18 mouse cellular contexts compared by ENCODE assay signal in genomic region chr2:125480057-125480456, GRCm38 (mm10). TPM values are rescaled to one million over a fixed set of nuclear protein-coding genes. Genes with fewer than 3 reads are reported as not detected.
DNase-seq lines count a peak whose midpoint lies in the region; ATAC-seq lines count a peak whose summit lies in the region.
"Had no signal": no experiment of that assay in that cellular context is flagged by ENCODE, and none has a peak within 500 bp of the region (broad histone marks: within the 10 kb centered on the region; RNA-seq: fewer than 3 reads in every experiment).

No protein-coding gene starts in this region.

- H3K36me3 ChIP-seq in kidney, embryonic 14.5 days (ENCODE audit: control insufficient read depth, insufficient read depth, low read length) = no peaks in the 10 kb centered on the region; the same call in 1 of the 2 replicates
- H3K36me3 ChIP-seq in intestine, embryonic 16.5 days (ENCODE audit: control insufficient read depth, insufficient read depth, low read length) = no peaks in the 10 kb centered on the region
- H3K36me3 ChIP-seq in lung, embryonic 16.5 days (ENCODE audit: control insufficient read depth, insufficient read depth, low read length) = no peaks in the 10 kb centered on the region
- H3K36me3 ChIP-seq in stomach, embryonic 16.5 days (ENCODE audit: control insufficient read depth, insufficient read depth, low read length) = no peaks in the 10 kb centered on the region
- no peaks in the 10 kb centered on the region for H3K36me3 ChIP-seq in midbrain, embryonic 14.5 days (ENCODE audit: control insufficient read depth, insufficient read depth, low read length)
- H3K36me3 ChIP-seq: forebrain, embryonic 15.5 days; midbrain, embryonic 15.5 days had no signal

- H3K9me3 ChIP-seq in kidney, embryonic 14.5 days (ENCODE audit: control insufficient read depth, low read length) = no peaks in the 10 kb centered on the region
- H3K9me3 ChIP-seq in intestine, embryonic 16.5 days (ENCODE audit: control insufficient read depth, low read length) = no peaks in the 10 kb centered on the region
- H3K9me3 ChIP-seq in lung, embryonic 16.5 days (ENCODE audit: control insufficient read depth, low read length) = no peaks in the 10 kb centered on the region
- H3K9me3 ChIP-seq in stomach, embryonic 16.5 days (replicated peaks; ENCODE audit: control insufficient read depth, low read length) = no peaks in the 10 kb centered on the region
- H3K9me3 ChIP-seq in midbrain, embryonic 14.5 days (ENCODE audit: control insufficient read depth, low read length) = no peaks in the 10 kb centered on the region
- H3K9me3 ChIP-seq: forebrain, embryonic 15.5 days; midbrain, embryonic 15.5 days had no signal

- H3K27me3 ChIP-seq in kidney, embryonic 14.5 days (ENCODE audit: control insufficient read depth, insufficient read depth, low read length) = no peaks in the 10 kb centered on the region
- no peaks in the 10 kb centered on the region for H3K27me3 ChIP-seq in intestine, embryonic 16.5 days (replicated peaks; ENCODE audit: control insufficient read depth, insufficient read depth, low read length)
- H3K27me3 ChIP-seq in lung, embryonic 16.5 days (ENCODE audit: control insufficient read depth, insufficient read depth, low read depth, low read length) = no peaks in the 10 kb centered on the region
- H3K27me3 ChIP-seq in stomach, embryonic 16.5 days (ENCODE audit: control insufficient read depth, insufficient read depth, low read length) = no peaks in the 10 kb centered on the region
- no peaks in the 10 kb centered on the region for H3K27me3 ChIP-seq in midbrain, embryonic 14.5 days (ENCODE audit: control insufficient read depth, insufficient read depth, low read length)
- H3K27me3 ChIP-seq: forebrain, embryonic 15.5 days; midbrain, embryonic 15.5 days had no signal

- peak; percentile 57; the same call in 1 of the 2 replicates for ATAC-seq in kidney, embryonic 14.5 days (ENCODE audit: low FRiP score, low TSS enrichment)
- ATAC-seq in intestine, embryonic 16.5 days = peak; percentile 58
- peak; percentile 93 for ATAC-seq in lung, embryonic 16.5 days (ENCODE audit: low read depth)
- ATAC-seq in stomach, embryonic 16.5 days (ENCODE audit: insufficient read depth, low FRiP score) = peak; percentile 47; the same call in 1 of the 2 replicates
- no peak for ATAC-seq in midbrain, embryonic 14.5 days (ENCODE audit: low FRiP score, low TSS enrichment)
- ATAC-seq: CD4-positive, CD25-positive, alpha-beta regulatory T cell, adult 4 months; forebrain, embryonic 15.5 days; inflammation-experienced regulatory T-cells, adult 6 months; midbrain, embryonic 15.5 days had no signal

- H3K9ac ChIP-seq in kidney, embryonic 14.5 days (ENCODE audit: low read depth, low read length) = no peak overlapping the region
- H3K9ac ChIP-seq in intestine, embryonic 16.5 days (ENCODE audit: low read depth, low read length) = no peak overlapping the region
- H3K9ac ChIP-seq in lung, embryonic 16.5 days (ENCODE audit: low read length) = no peak overlapping the region
- no peak overlapping the region for H3K9ac ChIP-seq in stomach, embryonic 16.5 days (ENCODE audit: low read length)
- no peak overlapping the region for H3K9ac ChIP-seq in midbrain, embryonic 14.5 days (replicated peaks; ENCODE audit: low read length)
- H3K9ac ChIP-seq: forebrain, embryonic 15.5 days; midbrain, embryonic 15.5 days had no signal

- no peak for DNase-seq in kidney, adult 18-20 months
- no peak for DNase-seq in c-Kit-positive CD71-positive TER-119-positive erythroid progenitor cells, embryonic 14.5 days (ENCODE audit: low spot score)
- no peak for DNase-seq in midbrain, embryonic 14.5 days
- DNase-seq: adrenal gland, postnatal 10 days; cerebellum, postnatal 25 days; heart, postnatal 36 days; right cerebral cortex, postnatal 25 days; thymus, adult 2 months had no signal

- 74% methylated on average over 5 of the region's 5 CpGs for WGBS in kidney, embryonic 14.5 days
- 58% methylated on average over 5 of the region's 5 CpGs for WGBS in intestine, embryonic 16.5 days
- 36% methylated on average over 5 of the region's 5 CpGs for WGBS in lung, embryonic 16.5 days
- 44% methylated on average over 5 of the region's 5 CpGs for WGBS in stomach, embryonic 16.5 days
- 89% methylated on average over 5 of the region's 5 CpGs for WGBS in midbrain, embryonic 14.5 days

- no peak overlapping the region for H3K4me2 ChIP-seq in kidney, embryonic 14.5 days (replicated peaks; ENCODE audit: low read depth, low read length)
- no peak overlapping the region for H3K4me2 ChIP-seq in intestine, embryonic 16.5 days (ENCODE audit: low read depth, low read length)
- 0 out of 2 replicates have a peak overlapping the region, but pooled peaks have one; percentile 4 for H3K4me2 ChIP-seq in lung, embryonic 16.5 days (ENCODE audit: low read depth, low read length)
- H3K4me2 ChIP-seq in stomach, embryonic 16.5 days (ENCODE audit: low read depth, low read length) = no peak overlapping the region
- H3K4me2 ChIP-seq in midbrain, embryonic 14.5 days (ENCODE audit: low read length) = no peak overlapping the region
- H3K4me2 ChIP-seq: forebrain, embryonic 15.5 days; midbrain, embryonic 15.5 days had no signal

- H3K4me3 ChIP-seq in kidney, embryonic 14.5 days (ENCODE audit: low read length) = no peak overlapping the region
- no peak overlapping the region for H3K4me3 ChIP-seq in intestine, embryonic 16.5 days (ENCODE audit: low read length)
- no peak overlapping the region for H3K4me3 ChIP-seq in lung, embryonic 16.5 days (ENCODE audit: low read length)
- no peak overlapping the region for H3K4me3 ChIP-seq in stomach, embryonic 16.5 days (replicated peaks; ENCODE audit: low read length)
- H3K4me3 ChIP-seq in midbrain, embryonic 14.5 days (replicated peaks; ENCODE audit: low read depth, low read length) = no peak overlapping the region
- H3K4me3 ChIP-seq: erythroblast, embryonic 14.5 days; forebrain, embryonic 15.5 days; midbrain, embryonic 15.5 days had no signal

- H3K4me1 ChIP-seq in kidney, embryonic 14.5 days (ENCODE audit: control insufficient read depth, insufficient read depth, low read length) = no peaks in the 10 kb centered on the region
- H3K4me1 ChIP-seq in intestine, embryonic 16.5 days (ENCODE audit: control insufficient read depth, insufficient read depth, low read length) = peaks cover 12% of the 10 kb centered on the region
- peaks cover 14% of the 10 kb centered on the region for H3K4me1 ChIP-seq in lung, embryonic 16.5 days (replicated peaks; ENCODE audit: control insufficient read depth, insufficient read depth, low read length)
- H3K4me1 ChIP-seq in stomach, embryonic 16.5 days (ENCODE audit: control insufficient read depth, insufficient read depth, low read length) = peaks cover 8% of the 10 kb centered on the region
- no peaks in the 10 kb centered on the region for H3K4me1 ChIP-seq in midbrain, embryonic 14.5 days (ENCODE audit: control insufficient read depth, insufficient read depth, low read length)
- H3K4me1 ChIP-seq: forebrain, embryonic 15.5 days; midbrain, embryonic 15.5 days had no signal

- H3K27ac ChIP-seq in kidney, embryonic 14.5 days (ENCODE audit: low read depth, low read length) = no peak overlapping the region
- H3K27ac ChIP-seq in intestine, embryonic 16.5 days (ENCODE audit: low read length) = peak overlapping the region; percentile 35; the same call in 1 of the 2 replicates
- peak overlapping the region; percentile 83 for H3K27ac ChIP-seq in lung, embryonic 16.5 days (ENCODE audit: low read length)
- no peak overlapping the region for H3K27ac ChIP-seq in stomach, embryonic 16.5 days (ENCODE audit: low read length)
- H3K27ac ChIP-seq in midbrain, embryonic 14.5 days (replicated peaks; ENCODE audit: low read depth, low read length) = no peak overlapping the region
- H3K27ac ChIP-seq: forebrain, embryonic 15.5 days; midbrain, embryonic 15.5 days had no signal

RNA-seq across cellular contexts. Expression of gene Gm9913, which starts 24.8 kb away (rescaled TPM):
- 0.29 and 0.57 TPM in 2 replicates for polyA plus RNA-seq in kidney, embryonic 14.5 days (2014; fragmentation: Nextera tagmentation; extraction: Ambion mirVana)
- polyA plus RNA-seq in intestine, embryonic 16.5 days (2015; fragmentation: Nextera tagmentation; extraction: Ambion mirVana) = 0.16 and 0.51 TPM in 2 replicates
- polyA plus RNA-seq in lung, embryonic 16.5 days (2015; fragmentation: Nextera tagmentation; extraction: Ambion mirVana) = 0.34 and 0.35 TPM in 2 replicates
- polyA plus RNA-seq in stomach, embryonic 16.5 days (2015; fragmentation: Nextera tagmentation; extraction: Ambion mirVana) = 0.37 and 0.45 TPM in 2 replicates
- polyA plus RNA-seq in midbrain, embryonic 14.5 days (2014; fragmentation: Nextera tagmentation; extraction: Ambion mirVana) = 0.09 TPM in 1 of 2 replicates, not detected in the other
- polyA plus RNA-seq: CD4-positive, CD25-positive, alpha-beta regulatory T cell, adult 4 months; erythroblast, embryonic 14.5 days; inflammation-experienced regulatory T-cells, adult 6 months; liver, adult 2 months had no signal

RNA-seq across cellular contexts. Expression of gene Fbn1, which starts 27.7 kb away (rescaled TPM):
- 10.9 and 19.8 TPM in 2 replicates for polyA plus RNA-seq in kidney, embryonic 14.5 days (2014; fragmentation: Nextera tagmentation; extraction: Ambion mirVana)
- 12.6 and 15.6 TPM in 2 replicates for polyA plus RNA-seq in intestine, embryonic 16.5 days (2015; fragmentation: Nextera tagmentation; extraction: Ambion mirVana)
- 32.8 and 35.1 TPM in 2 replicates for polyA plus RNA-seq in lung, embryonic 16.5 days (2015; fragmentation: Nextera tagmentation; extraction: Ambion mirVana)
- 31.3 and 33.7 TPM in 2 replicates for polyA plus RNA-seq in stomach, embryonic 16.5 days (2015; fragmentation: Nextera tagmentation; extraction: Ambion mirVana)
- 1.4 and 4.4 TPM in 2 replicates for polyA plus RNA-seq in midbrain, embryonic 14.5 days (2014; fragmentation: Nextera tagmentation; extraction: Ambion mirVana)
- polyA plus RNA-seq: CD4-positive, CD25-positive, alpha-beta regulatory T cell, adult 4 months; erythroblast, embryonic 14.5 days; inflammation-experienced regulatory T-cells, adult 6 months had no signal

Comparison
In these comparisons a context has a peak if more than half of its experiments do, and no peak if none do; other contexts are left out.
1. H3K27ac ChIP-seq: peak in intestine, embryonic 16.5 days (single experiment) and lung, embryonic 16.5 days (single experiment); none in kidney, embryonic 14.5 days (single experiment), stomach, embryonic 16.5 days (single experiment) and midbrain, embryonic 14.5 days (single experiment).